In genomic region chrX:59186922-59187321, GRCm38 (mm10) we compare ENCODE assay signal across 26 mouse cellular contexts.
DNase-seq lines count a peak whose midpoint lies in the region; ATAC-seq and TF ChIP-seq lines count a peak whose summit lies in the region.
"Had no signal": no experiment of that assay in that cellular context is flagged by ENCODE, and none has a peak within 500 bp of the region (broad histone marks: within the 10 kb centered on the region; RNA-seq: fewer than 3 reads in every experiment).

No protein-coding gene starts in this region.

- no peaks in the 10 kb centered on the region for H3K9me3 ChIP-seq in forebrain, embryonic 13.5 days (replicated peaks)
- H3K9me3 ChIP-seq in forebrain, embryonic 11.5 days (ENCODE audit: control insufficient read depth, low read length): no peaks in the 10 kb centered on the region
- no peaks in the 10 kb centered on the region for H3K9me3 ChIP-seq in hindbrain, postnatal 0 days (ENCODE audit: low read length)
- H3K9me3 ChIP-seq in hindbrain, embryonic 12.5 days (replicated peaks): no peaks in the 10 kb centered on the region
- H3K9me3 ChIP-seq: embryonic facial prominence, embryonic 13.5 days; heart, embryonic 12.5 days; limb, embryonic 12.5 days; megakaryocyte, embryonic 14.5 days; midbrain, embryonic 12.5 days had no signal

- no peaks in the 10 kb centered on the region for H3K27me3 ChIP-seq in forebrain, embryonic 13.5 days
- H3K27me3 ChIP-seq in forebrain, embryonic 11.5 days (ENCODE audit: control insufficient read depth, insufficient read depth, low read length): no peaks in the 10 kb centered on the region
- H3K27me3 ChIP-seq in hindbrain, postnatal 0 days (ENCODE audit: insufficient read depth, low read length): no peaks in the 10 kb centered on the region
- H3K27me3 ChIP-seq in hindbrain, embryonic 12.5 days: no peaks in the 10 kb centered on the region
- no peaks in the 10 kb centered on the region for H3K27me3 ChIP-seq in cerebellum, adult 2 months (ENCODE audit: control insufficient read depth, insufficient read depth, low read length)
- H3K27me3 ChIP-seq: embryonic facial prominence, embryonic 13.5 days; heart, embryonic 12.5 days; limb, embryonic 12.5 days; megakaryocyte, embryonic 14.5 days; midbrain, embryonic 12.5 days had no signal

- ATAC-seq in forebrain, embryonic 13.5 days: peak; percentile 43; the same call in 1 of the 2 replicates
- ATAC-seq in forebrain, embryonic 11.5 days (replicated peaks; ENCODE audit: low FRiP score): no peak
- no peak for ATAC-seq in hindbrain, postnatal 0 days
- no peak for ATAC-seq in hindbrain, embryonic 12.5 days (ENCODE audit: low FRiP score)
- ATAC-seq: CD4-positive, CD25-positive, alpha-beta regulatory T cell, adult 4 months; inflammation-experienced regulatory T-cells, adult 6 months had no signal

- DNase-seq in forebrain, embryonic 11.5 days (ENCODE audit: low spot score): no peak
- DNase-seq in hindbrain, postnatal 0 days (ENCODE audit: low spot score): peak; percentile 10
- peak; percentile 20 to 60 for DNase-seq in cerebellum, adult 2 months
- peak; percentile 56 to 63 for DNase-seq in cerebellum, postnatal 14 days
- DNase-seq in adrenal gland, postnatal 10 days: no peak
- no peak for DNase-seq in urinary bladder, postnatal 10 days (ENCODE audit: low spot score)
- DNase-seq: adrenal gland, postnatal 25 days; gastrocnemius, adult 2 months; gastrocnemius, postnatal 36 days; heart, postnatal 4 days; kidney, adult 11 months; kidney, postnatal 14 days; layer of hippocampus, adult 9-11 months; lung, postnatal 4 days; thymus, postnatal 4 days had no signal

- no peak overlapping the region for H3K4me2 ChIP-seq in forebrain, embryonic 13.5 days
- no peak overlapping the region for H3K4me2 ChIP-seq in forebrain, embryonic 11.5 days (ENCODE audit: low read depth, low read length, severe bottlenecking)
- H3K4me2 ChIP-seq in hindbrain, postnatal 0 days (ENCODE audit: low read depth, low read length): no peak overlapping the region
- no peak overlapping the region for H3K4me2 ChIP-seq in hindbrain, embryonic 12.5 days (replicated peaks)
- H3K4me2 ChIP-seq: embryonic facial prominence, embryonic 13.5 days; heart, embryonic 12.5 days; hindbrain, embryonic 14.5 days; limb, embryonic 12.5 days; liver, embryonic 11.5 days; midbrain, embryonic 12.5 days had no signal

- no peak for TF ChIP-seq POLR2A in cerebellum, adult 2 months (IDR thresholded peaks at IDR 0.05; ENCODE audit: borderline replicate concordance, insufficient read depth, low read length)

- H3K9ac ChIP-seq in forebrain, embryonic 13.5 days: no peak overlapping the region
- H3K9ac ChIP-seq in forebrain, embryonic 11.5 days (ENCODE audit: low read length): no peak overlapping the region
- H3K9ac ChIP-seq in hindbrain, postnatal 0 days (replicated peaks; ENCODE audit: low read length): no peak overlapping the region
- no peak overlapping the region for H3K9ac ChIP-seq in hindbrain, embryonic 12.5 days
- H3K9ac ChIP-seq: embryonic facial prominence, embryonic 13.5 days; heart, embryonic 12.5 days; hindbrain, embryonic 14.5 days; limb, embryonic 12.5 days; midbrain, embryonic 12.5 days had no signal

- no peak overlapping the region for H3K27ac ChIP-seq in forebrain, embryonic 13.5 days
- H3K27ac ChIP-seq in forebrain, embryonic 11.5 days (ENCODE audit: low read depth, low read length): no peak overlapping the region
- no peak overlapping the region for H3K27ac ChIP-seq in hindbrain, postnatal 0 days
- no peak overlapping the region for H3K27ac ChIP-seq in hindbrain, embryonic 12.5 days
- no peak overlapping the region for H3K27ac ChIP-seq in cerebellum, adult 2 months (ENCODE audit: insufficient read depth, low read length)
- H3K27ac ChIP-seq: embryonic facial prominence, embryonic 13.5 days; gastrocnemius, adult 2 months; hindbrain, embryonic 14.5 days; limb, embryonic 12.5 days; midbrain, embryonic 12.5 days had no signal

- H3K4me1 ChIP-seq in forebrain, embryonic 13.5 days: no peaks in the 10 kb centered on the region
- H3K4me1 ChIP-seq in forebrain, embryonic 11.5 days (replicated peaks; ENCODE audit: control insufficient read depth, insufficient read depth, low read length): no peaks in the 10 kb centered on the region
- no peaks in the 10 kb centered on the region for H3K4me1 ChIP-seq in hindbrain, postnatal 0 days (ENCODE audit: insufficient read depth, low read length)
- no peaks in the 10 kb centered on the region for H3K4me1 ChIP-seq in hindbrain, embryonic 12.5 days
- H3K4me1 ChIP-seq in cerebellum, adult 2 months (ENCODE audit: control insufficient read depth, insufficient read depth, low read length): no peaks in the 10 kb centered on the region
- H3K4me1 ChIP-seq: embryonic facial prominence, embryonic 13.5 days; heart, embryonic 12.5 days; limb, embryonic 12.5 days; megakaryocyte, embryonic 14.5 days; midbrain, embryonic 12.5 days had no signal

- no peak for TF ChIP-seq CTCF in hindbrain, postnatal 0 days (IDR thresholded peaks at IDR 0.05; ENCODE audit: low read depth)
- TF ChIP-seq CTCF in cerebellum, adult 2 months (IDR thresholded peaks at IDR 0.05; ENCODE audit: borderline replicate concordance, insufficient read depth, low read depth, low read length): no peak

- no peak overlapping the region for H3K4me3 ChIP-seq in forebrain, embryonic 13.5 days
- H3K4me3 ChIP-seq in forebrain, embryonic 11.5 days (ENCODE audit: low read depth, low read length): no peak overlapping the region
- no peak overlapping the region for H3K4me3 ChIP-seq in hindbrain, postnatal 0 days (ENCODE audit: low read length)
- H3K4me3 ChIP-seq in hindbrain, embryonic 12.5 days: no peak overlapping the region
- H3K4me3 ChIP-seq in cerebellum, adult 2 months (replicated peaks; ENCODE audit: insufficient read depth, low read depth, low read length): no peak overlapping the region
- H3K4me3 ChIP-seq: embryonic facial prominence, embryonic 13.5 days; gastrocnemius, adult 2 months; heart, embryonic 12.5 days; limb, embryonic 12.5 days; megakaryocyte, embryonic 14.5 days; midbrain, embryonic 12.5 days had no signal

- WGBS in forebrain, embryonic 13.5 days: 82% methylated on average over 4 of the region's 4 CpGs
- WGBS in forebrain, embryonic 11.5 days: 87% methylated on average over 4 of the region's 4 CpGs
- WGBS in hindbrain, postnatal 0 days: 52% methylated on average over 4 of the region's 4 CpGs
- 85% methylated on average over 4 of the region's 4 CpGs for WGBS in hindbrain, embryonic 12.5 days
- 8% methylated on average over 4 of the region's 4 CpGs for WGBS in cerebellum, adult 2 months

- H3K36me3 ChIP-seq in forebrain, embryonic 13.5 days (ENCODE audit: poor library complexity, severe bottlenecking): no peaks in the 10 kb centered on the region
- H3K36me3 ChIP-seq in forebrain, embryonic 11.5 days (ENCODE audit: control insufficient read depth, insufficient read depth, low read length): no peaks in the 10 kb centered on the region
- no peaks in the 10 kb centered on the region for H3K36me3 ChIP-seq in hindbrain, postnatal 0 days (ENCODE audit: insufficient read depth, low read length)
- no peaks in the 10 kb centered on the region for H3K36me3 ChIP-seq in hindbrain, embryonic 12.5 days
- H3K36me3 ChIP-seq: embryonic facial prominence, embryonic 13.5 days; heart, embryonic 12.5 days; limb, embryonic 12.5 days; midbrain, embryonic 12.5 days had no signal

Comparison
In these comparisons a context has a peak if more than half of its experiments do, and no peak if none do; other contexts are left out.
1. DNase-seq: peak in hindbrain, postnatal 0 days (single experiment), cerebellum, adult 2 months (2 of 2) and cerebellum, postnatal 14 days (2 of 2); none in forebrain, embryonic 11.5 days (single experiment), adrenal gland, postnatal 10 days (single experiment) and urinary bladder, postnatal 10 days (single experiment).